Mouse (Mus musculus): ENCODE measurements around the gene Gm11214. TPM values are rescaled to one million over a fixed set of nuclear protein-coding genes. Genes with fewer than 3 reads are reported as not detected.

Gene Gm11214
- not detected in 2 replicates for total RNA-seq (2023)

GRCm38 (mm10) chr4:63663279-63663678 lies at the start of gene Gm11214:
Gene Gm11214, minus strand, starts transcription at chr4:63663379.

GRCm38 (mm10) chr4:63622378-63622835 lies 40.8 kb downstream of the Gm11214 start, which contains the start of gene Tex48:
Gene Tex48, minus strand, starts transcription at chr4:63622428.

Other genes with a start within 250 kb of the Gm11214 start
- 0.95 and 1.4 TPM in 2 replicates for gene Whrn, start 167.4 kb downstream of the Gm11214 start, total RNA-seq (2023)
- gene Atp6v1g1, start 118.6 kb downstream of the Gm11214 start, total RNA-seq (2023) = 143 and 167 TPM in 2 replicates
- gene Tmem268, start 104.6 kb downstream of the Gm11214 start, total RNA-seq (2023) = 22.0 and 29.3 TPM in 2 replicates
- gene Gm11213, start 58.1 kb downstream of the Gm11214 start, total RNA-seq (2023) = not detected in 2 replicates
- gene Tex48, start 41.0 kb downstream of the Gm11214 start, total RNA-seq (2023) = not detected in 2 replicates
- not detected in 2 replicates for gene Tnfsf15, start 81.7 kb upstream of the Gm11214 start, total RNA-seq (2023)
- gene Tnfsf8, start 198.0 kb upstream of the Gm11214 start, total RNA-seq (2023) = not detected in 2 replicates

All from neutrophil, adult 65 days (primary cell).